Mouse (Mus musculus): ENCODE data around the gene Cfap100.

Cfap100 gene

GRCm38 (mm10) chr6:90428380-90428974, at the start of gene Cfap100:
Gene Cfap100 (minus strand): TSS chr6:90428797.
- peak; percentile 30 for DNase-seq (ENCODE audit: low read depth, low spot score)

DNA sequence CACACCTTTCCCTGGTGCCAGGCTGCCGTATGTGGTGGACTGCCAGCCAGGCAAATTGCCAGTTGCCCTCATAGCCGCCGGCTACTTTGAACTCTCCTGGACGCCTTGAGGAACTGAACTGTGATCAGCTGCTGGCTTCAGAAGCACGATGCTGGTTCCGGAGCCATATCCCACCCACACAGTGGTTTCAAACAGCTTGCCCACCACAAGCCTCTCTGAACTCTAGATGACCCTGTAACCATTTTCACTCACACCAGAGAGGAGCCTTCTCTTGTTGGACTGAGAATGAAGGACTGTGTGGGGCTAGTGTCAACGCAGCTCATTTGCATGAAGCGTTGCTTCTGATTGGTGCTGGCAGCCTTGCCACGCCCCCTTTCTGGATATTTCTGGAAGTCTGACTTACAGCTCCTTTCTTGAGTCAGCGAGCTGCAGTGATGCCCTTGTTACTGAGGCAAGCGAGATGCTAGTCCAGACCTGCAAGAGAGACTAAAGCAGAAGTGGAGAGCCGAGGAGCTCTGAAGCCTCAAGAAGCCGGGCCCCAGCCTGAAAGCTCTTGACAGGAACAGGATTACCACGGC, 48.4 kb upstream of the Cfap100 start:
- no peak for DNase-seq (ENCODE audit: low read depth, low spot score)

- no peak for DNase-seq (ENCODE audit: low read depth, low spot score)
Observed at GRCm38 (mm10) chr6:90475854-90476212, 47.2 kb upstream of the Cfap100 start.

- no peak for DNase-seq (ENCODE audit: low read depth, low spot score)
Observed at GRCm38 (mm10) chr6:90475176-90475853, 46.7 kb upstream of the Cfap100 start.

GRCm38 (mm10) chr6:90474361-90474750, 45.8 kb upstream of the Cfap100 start:
- DNase-seq (ENCODE audit: low read depth, low spot score) = no peak

GRCm38 (mm10) chr6:90473630-90474360, 45.2 kb upstream of the Cfap100 start:
- DNase-seq (ENCODE audit: low read depth, low spot score) = no peak

- DNase-seq (ENCODE audit: low read depth, low spot score) = no peak
Observed at GRCm38 (mm10) chr6:90472697-90473096, 44.1 kb upstream of the Cfap100 start.

- no peak for DNase-seq (ENCODE audit: low read depth, low spot score)
Observed at GRCm38 (mm10) chr6:90472079-90472478, 43.5 kb upstream of the Cfap100 start.

DNA sequence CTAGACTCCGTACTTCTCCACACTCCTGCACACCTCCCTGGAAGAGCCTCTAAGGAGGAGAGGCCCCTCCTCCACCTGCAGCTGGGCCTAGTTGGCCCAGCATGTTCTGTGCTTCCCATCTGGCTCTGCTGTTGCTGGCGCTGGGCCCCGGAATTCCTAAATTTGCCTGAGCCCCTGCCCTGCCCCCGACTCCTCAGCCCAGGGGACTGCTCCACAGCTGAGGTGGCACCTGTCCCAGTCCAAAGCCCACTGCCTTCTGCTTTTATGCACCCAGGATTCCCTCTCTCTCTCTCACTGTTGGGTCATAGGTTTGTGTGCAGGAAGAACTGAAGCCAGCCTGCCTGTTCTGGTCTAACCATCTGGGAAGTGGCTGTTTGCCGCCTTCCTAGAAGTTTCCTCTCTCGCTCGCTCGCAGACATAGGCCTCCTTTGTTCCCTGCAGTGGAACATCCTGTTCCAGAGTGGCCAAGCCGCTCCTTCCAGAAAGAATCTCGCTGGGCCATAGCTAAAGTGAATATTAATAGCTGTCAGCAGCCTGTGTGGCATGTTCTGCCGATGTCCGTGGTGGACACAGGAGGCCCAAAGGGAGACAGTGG, 42.4 kb upstream of the Cfap100 start:
- no peak for DNase-seq (ENCODE audit: low read depth, low spot score)

- DNase-seq (ENCODE audit: low read depth, low spot score) = no peak
Observed at GRCm38 (mm10) chr6:90470255-90470654, 41.7 kb upstream of the Cfap100 start.

DNA sequence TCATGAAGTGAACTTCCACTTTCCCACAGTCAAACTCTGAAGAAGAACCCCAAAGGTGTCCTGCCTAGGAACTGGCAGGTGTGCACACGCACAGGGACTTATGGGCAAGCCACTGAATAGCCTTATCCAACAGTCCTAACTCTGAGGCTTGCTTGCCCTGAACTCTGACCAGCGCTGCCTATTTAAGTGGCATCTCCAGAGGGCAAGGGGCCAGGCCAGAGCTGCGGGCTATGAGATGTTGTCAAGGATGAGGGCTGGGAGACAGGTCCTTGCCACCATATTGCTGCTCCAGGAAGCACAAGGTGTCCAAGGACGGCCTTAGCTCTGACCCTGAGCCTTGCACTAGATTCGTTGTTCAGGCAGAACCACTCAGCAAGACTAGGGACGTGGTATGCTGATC, 40.4 kb upstream of the Cfap100 start:
- DNase-seq (ENCODE audit: low read depth, low spot score) = no peak

GRCm38 (mm10) chr6:90468216-90468615, 39.6 kb upstream of the Cfap100 start:
- DNase-seq (ENCODE audit: low read depth, low spot score) = no peak

- DNase-seq (ENCODE audit: low read depth, low spot score) = no peak
Observed at GRCm38 (mm10) chr6:90466847-90467410, 38.3 kb upstream of the Cfap100 start.

DNA sequence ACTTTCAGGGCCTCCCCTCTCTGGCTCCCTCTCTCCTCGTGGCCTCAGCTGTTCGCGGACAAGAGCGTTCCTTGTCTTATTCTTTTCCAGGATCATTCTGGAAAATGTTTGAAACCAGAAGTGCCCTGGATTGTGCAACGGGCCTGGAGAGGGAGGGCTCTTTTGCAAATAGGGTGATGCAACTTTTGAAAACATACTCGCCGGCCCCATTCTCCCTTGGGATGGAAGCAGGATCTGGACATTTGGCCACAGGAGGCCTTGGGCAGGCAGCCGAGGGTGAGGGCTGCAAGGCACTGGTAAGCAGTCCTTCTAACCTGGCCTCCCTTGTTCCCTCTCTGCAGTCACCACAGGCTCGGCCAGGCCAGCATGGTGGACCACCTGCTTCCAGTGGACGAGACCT, 37.5 kb upstream of the Cfap100 start:
- no peak for DNase-seq (ENCODE audit: low read depth, low spot score)

GRCm38 (mm10) chr6:90465028-90465640, 36.5 kb upstream of the Cfap100 start:
- DNase-seq (ENCODE audit: low read depth, low spot score) = no peak

- no peak for DNase-seq (ENCODE audit: low read depth, low spot score)
Observed at GRCm38 (mm10) chr6:90463890-90464421, 35.4 kb upstream of the Cfap100 start.

- peak; percentile 31 for DNase-seq (ENCODE audit: low read depth, low spot score)
Observed at GRCm38 (mm10) chr6:90463228-90463862, 34.7 kb upstream of the Cfap100 start.

DNA sequence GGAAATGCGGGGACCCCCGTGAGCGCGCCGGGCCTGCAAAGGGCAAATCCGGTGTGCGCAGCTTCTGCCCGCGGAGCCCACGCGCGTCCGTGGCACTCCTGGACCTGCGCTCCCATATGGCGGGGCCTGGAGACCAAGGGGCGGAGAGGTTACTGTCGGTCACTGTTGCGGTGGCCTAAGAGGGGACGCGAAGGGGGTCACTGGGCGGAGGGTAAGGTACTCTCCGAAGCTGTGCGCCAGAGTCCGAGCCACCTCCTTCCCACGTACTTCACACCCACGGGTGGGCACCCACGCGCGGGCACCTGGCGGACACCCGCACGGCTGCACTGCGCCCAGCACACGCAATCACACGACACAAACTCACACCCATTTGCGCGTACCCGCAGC, 34.2 kb upstream of the Cfap100 start:
- peak; percentile 8 for DNase-seq (ENCODE audit: low read depth, low spot score)

- DNase-seq (ENCODE audit: low read depth, low spot score) = peak; percentile 65
Observed at GRCm38 (mm10) chr6:90462181-90462706, 33.6 kb upstream of the Cfap100 start, which contains the start of gene Klf15. Gene Klf15 (plus strand): TSS chr6:90462576.

DNA sequence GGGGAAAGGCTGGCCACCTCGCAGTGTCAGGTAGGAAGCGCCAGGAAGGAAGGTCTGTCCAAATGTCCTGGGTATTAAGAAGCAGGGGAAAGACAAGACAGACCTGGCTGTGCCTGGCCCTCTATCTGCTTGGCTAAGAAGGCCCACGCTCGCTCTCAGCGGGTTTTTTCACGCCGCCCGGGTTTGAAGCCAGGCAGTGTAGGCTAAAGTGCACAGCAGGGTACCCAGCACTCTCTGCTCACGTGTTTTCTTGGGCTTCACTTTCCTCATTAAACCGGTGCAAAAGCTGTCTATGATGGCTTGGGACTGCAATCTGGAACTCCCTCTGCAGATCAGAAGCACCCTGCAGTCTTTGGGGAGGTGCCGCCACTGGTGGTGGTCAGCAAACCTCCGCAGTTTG, 33.2 kb upstream of the Cfap100 start:
- no peak for DNase-seq (ENCODE audit: low read depth, low spot score)
